Mouse (Mus musculus) cerebellum, adult 2 months (tissue): Measurements from ENCODE around the gene Babam2. TPM values are rescaled to one million over a fixed set of nuclear protein-coding genes. Genes with fewer than 3 reads are reported as not detected.

Experiments
- DNase-seq, 2 experiments: peaks; one replicate each; pipeline ENCODE4 v3.0.0; 2021
- H3K27ac ChIP-seq: fragments of 200-500 bp; 2 replicates; pipeline ENCODE4 v1.5.1; 2012; ENCODE audit warnings: low read length, control low read depth, inconsistent platforms; ENCODE audit not compliant: insufficient read depth
- H3K27me3 ChIP-seq: fragments of 200-500 bp; 2 replicates; pipeline ENCODE4 v1.6.1; 2012; ENCODE audit warnings: inconsistent platforms, mild to moderate bottlenecking, low read length, moderate library complexity; ENCODE audit not compliant: control insufficient read depth, insufficient read depth
- H3K4me1 ChIP-seq: fragments of 200-500 bp; 2 replicates; pipeline ENCODE4 v1.6.1; 2011; ENCODE audit warnings: low read length; ENCODE audit not compliant: control insufficient read depth, insufficient read depth
- H3K4me3 ChIP-seq: fragments of 200-500 bp; replicated peaks from 2 replicates; pipeline ENCODE3; 2011; ENCODE audit warnings: mild to moderate bottlenecking, low read depth, low read length, control low read depth; ENCODE audit not compliant: insufficient read depth
- CTCF ChIP-seq: fragments of 200-500 bp; IDR thresholded peaks from 2 replicates; pipeline ENCODE4 v1.5.1; 2011; ENCODE audit warnings: low read depth, mild to moderate bottlenecking, control low read depth, low read length, moderate library complexity, borderline replicate concordance; ENCODE audit not compliant: insufficient read depth
- POLR2A ChIP-seq: fragments of 200-500 bp; IDR thresholded peaks from 2 replicates; pipeline ENCODE4 v1.6.1; 2011; ENCODE audit warnings: low read length, control low read depth, borderline replicate concordance; ENCODE audit not compliant: insufficient read depth
- WGBS: fragments of 180-500 bp; shearing (Covaris S2); methylation state at CpG from one replicate; pipeline ENCODE4 v1.1.7; 2018; 5-methylcytosine and 5-hydroxymethylcytosine counted together
- polyA plus RNA-seq: library from polyadenylated mRNA; depleted of rRNA; stranded (reverse); fragments of >200 nt; gene quantifications from 2 replicates; pipeline ENCODE4 v1.2.3, GENCODE M21; 2012; rRNA removed

Babam2 gene
- polyA plus RNA-seq, 1 experiment, result 42.8 TPM

DNA sequence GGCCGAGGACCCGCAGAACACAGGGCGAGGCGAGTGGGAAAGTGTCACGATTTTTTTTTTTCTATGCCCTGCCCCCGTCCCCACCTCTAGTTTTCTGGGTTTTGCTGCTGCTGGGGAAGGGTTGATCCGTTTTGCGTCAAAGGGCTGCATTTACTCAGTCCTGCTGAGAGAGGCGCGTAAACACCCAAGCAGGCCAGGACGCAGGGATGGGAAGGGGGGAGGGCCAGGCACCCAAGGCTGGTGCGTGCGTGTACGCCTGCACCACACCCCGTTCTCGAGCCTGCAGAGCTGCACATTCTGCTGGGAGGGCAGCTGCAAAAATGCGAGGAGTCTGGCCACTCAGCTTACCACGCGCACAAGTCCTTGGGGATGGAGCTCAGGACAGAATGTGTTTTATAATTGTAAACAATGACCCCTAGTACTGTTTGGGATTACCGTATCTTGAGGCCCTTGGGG is 436.1 kb downstream of the Babam2 start:
- DNase-seq, result peak; percentile 82 to 85
- WGBS, result under 1% methylated on average over 20 of the region's 20 CpGs
- no peaks in the 10 kb centered on the region for H3K27me3 ChIP-seq
- no peaks in the 10 kb centered on the region for H3K4me1 ChIP-seq
- H3K27ac ChIP-seq, result peak overlapping the region; percentile 35
- TF ChIP-seq CTCF (no peak), POLR2A (peak; percentile 59; the same call in 1 of the 2 replicates)
- peak overlapping the region; percentile 65 for H3K4me3 ChIP-seq

DNA sequence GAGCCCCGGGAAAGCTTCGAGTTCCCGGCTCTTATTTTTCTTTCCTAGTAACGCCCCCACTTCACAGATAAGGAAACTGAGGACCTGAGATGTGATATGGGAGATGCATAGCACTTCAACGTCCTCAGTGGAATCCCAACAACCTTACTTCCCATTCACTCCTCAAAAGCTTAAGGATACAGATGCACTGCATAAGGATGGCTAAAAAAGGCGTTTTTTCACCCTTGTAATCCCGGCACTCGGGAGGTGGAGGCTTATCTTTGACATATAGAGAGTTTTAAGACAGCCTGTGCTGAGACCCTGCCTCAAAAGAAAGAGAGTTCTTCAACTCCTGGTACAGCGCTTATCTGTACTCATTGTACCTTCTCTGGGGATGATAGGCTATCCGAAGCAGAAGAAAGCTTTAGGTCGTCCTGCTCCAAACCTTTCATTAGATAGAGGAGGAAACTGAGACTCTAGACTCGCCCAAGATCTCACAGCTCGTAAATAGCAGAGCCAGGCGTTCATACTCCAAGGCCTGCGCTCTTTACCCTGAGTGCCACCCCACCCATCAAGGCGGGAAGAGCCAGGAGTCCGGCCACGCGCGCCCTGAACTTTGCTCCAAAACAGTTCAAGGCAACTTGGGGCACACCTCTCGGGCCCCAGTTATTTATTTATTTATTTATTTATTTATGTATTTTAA is 436.7 kb downstream of the Babam2 start:
- no peak for TF ChIP-seq POLR2A
- TF ChIP-seq CTCF, result no peak
- WGBS, result 8% methylated on average over 21 of the region's 21 CpGs
- peak; percentile 50 to 61 for DNase-seq
- no peaks in the 10 kb centered on the region for H3K27me3 ChIP-seq
- H3K4me3 ChIP-seq, result peak overlapping the region; percentile 65
- H3K27ac ChIP-seq, result peak overlapping the region; percentile 35; the same call in 1 of the 2 replicates
- no peaks in the 10 kb centered on the region for H3K4me1 ChIP-seq

Other genes starting within 250 kb of the Babam2 start
- gene Zfp512, start 245.3 kb upstream of the Babam2 start, polyA plus RNA-seq, result 46.1 and 46.3 TPM in 2 replicates
- not detected in 2 replicates for gene 4930548H24Rik, start 211.9 kb upstream of the Babam2 start, polyA plus RNA-seq
- gene Gpn1, start 202.9 kb upstream of the Babam2 start, polyA plus RNA-seq, result 24.8 and 26.7 TPM in 2 replicates
- 25.0 and 26.3 TPM in 2 replicates for gene Slc4a1ap, start 170.7 kb upstream of the Babam2 start, polyA plus RNA-seq
- 17.1 and 17.9 TPM in 2 replicates for gene Supt7l, start 169.9 kb upstream of the Babam2 start, polyA plus RNA-seq
- 80.4 and 81.9 TPM in 2 replicates for gene Mrpl33, start 100.7 kb upstream of the Babam2 start, polyA plus RNA-seq
- 4.2 and 4.4 TPM in 2 replicates for gene Rbks, start 57 bp upstream of the Babam2 start, polyA plus RNA-seq